Mouse (Mus musculus): ENCODE measurements around the gene AW549877. TPM values are rescaled to one million over a fixed set of nuclear protein-coding genes. Genes with fewer than 3 reads are reported as not detected.

Gene AW549877
- polyA plus RNA-seq (2012; rRNA removed): 42.5 and 45.2 TPM in 2 replicates

DNA sequence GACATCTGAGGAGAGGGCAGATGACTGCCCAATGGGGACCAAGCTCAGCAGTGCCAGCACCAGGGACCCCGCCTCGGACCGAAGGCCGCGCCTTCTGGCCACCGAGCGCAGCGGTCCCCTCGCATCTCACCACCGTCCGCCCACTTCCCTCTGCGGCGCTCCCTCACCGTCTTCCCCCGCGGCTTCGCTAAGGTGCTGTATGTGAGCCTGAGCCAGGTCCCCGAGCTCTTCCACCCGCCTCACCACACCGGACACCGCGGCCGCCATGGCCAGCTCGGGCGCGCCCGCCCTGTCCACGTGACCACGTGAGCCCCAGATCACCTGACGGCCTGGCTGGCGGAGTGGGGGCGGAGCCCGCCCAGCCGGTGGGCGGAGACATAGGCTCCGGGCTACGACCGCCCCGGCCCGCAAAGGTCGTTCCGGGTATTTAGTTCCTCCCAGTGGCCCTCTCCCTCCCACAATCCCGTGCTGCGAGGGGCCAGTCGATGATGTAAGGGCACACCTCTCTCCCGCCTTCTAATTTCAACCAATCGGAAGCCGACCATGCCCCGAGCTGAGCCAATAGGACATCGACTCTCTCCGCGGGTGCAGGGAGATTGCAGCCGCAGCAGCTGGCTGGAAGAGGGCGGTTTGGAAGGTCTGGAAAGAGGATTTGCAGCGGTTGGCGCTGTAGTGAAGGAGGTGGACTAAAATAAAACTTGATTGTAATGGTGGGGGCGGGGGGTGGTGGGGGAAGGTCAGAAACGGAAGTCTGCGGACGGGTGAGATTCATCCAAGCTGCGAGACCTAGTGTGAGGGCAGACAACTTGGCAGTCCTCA is at the start of gene AW549877:
AW549877 (minus strand) TSS at position 297 of the 819 bp plus-strand sequence.
- peak; percentile 98 to 100 for DNase-seq
- WGBS: under 1% methylated on average over 61 of the region's 61 CpGs

DNA sequence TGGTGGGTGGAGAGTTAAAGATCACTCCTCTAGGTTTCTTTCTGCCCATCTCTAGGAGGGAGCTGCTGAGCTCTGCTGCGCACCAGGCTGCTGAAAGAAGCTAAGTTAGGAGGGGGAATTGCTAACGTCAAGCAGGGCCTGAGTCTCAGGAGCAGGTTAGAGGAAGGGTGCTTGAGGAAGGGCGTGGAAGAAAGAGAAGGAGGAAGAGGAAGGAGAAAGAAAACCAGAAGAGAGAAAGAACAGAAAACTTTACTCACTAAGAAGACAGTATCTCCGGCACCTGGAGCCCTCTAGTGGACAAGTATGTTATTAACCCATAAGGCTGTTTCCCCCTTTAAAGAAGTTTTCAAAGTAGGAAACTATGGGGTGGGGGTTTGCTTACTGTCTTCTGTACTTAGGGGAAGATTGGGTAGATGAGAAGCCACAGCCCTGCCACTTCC is 47.5 kb upstream of the AW549877 start:
- TF ChIP-seq CTCF (IDR thresholded peaks at IDR 0.05; ENCODE audit: borderline replicate concordance, insufficient read depth, low read depth, low read length) (peak; percentile 45; the same call in 1 of the 2 replicates), POLR2A (IDR thresholded peaks at IDR 0.05; ENCODE audit: borderline replicate concordance, insufficient read depth, low read length) (no peak)
- Histone ChIP-seq H3K27me3 (ENCODE audit: control insufficient read depth, insufficient read depth, low read length) (no peaks in the 10 kb centered on the region), H3K27ac (ENCODE audit: insufficient read depth, low read length) (no peak overlapping the region), H3K4me3 (replicated peaks; ENCODE audit: insufficient read depth, low read depth, low read length) (no peak overlapping the region), H3K4me1 (ENCODE audit: control insufficient read depth, insufficient read depth, low read length) (no peaks in the 10 kb centered on the region; the same call in 1 of the 2 replicates)
- WGBS: 32% methylated on average over 4 of the region's 4 CpGs
- no peak for DNase-seq

More for the DNA sequence above, at the start of gene AW549877:
- Histone ChIP-seq H3K4me3 (replicated peaks; ENCODE audit: insufficient read depth, low read depth, low read length) (peak within 1 kb of the TSS; percentile 75), H3K27ac (ENCODE audit: insufficient read depth, low read length) (peak within 1 kb of the TSS; percentile 87), H3K4me1 (ENCODE audit: control insufficient read depth, insufficient read depth, low read length) (no peaks in the 10 kb centered on the region), H3K27me3 (ENCODE audit: control insufficient read depth, insufficient read depth, low read length) (no peaks in the 10 kb centered on the region)
- peak; percentile 83 for TF ChIP-seq POLR2A (IDR thresholded peaks at IDR 0.05; ENCODE audit: borderline replicate concordance, insufficient read depth, low read length)
- no peak for TF ChIP-seq CTCF (IDR thresholded peaks at IDR 0.05; ENCODE audit: borderline replicate concordance, insufficient read depth, low read depth, low read length)

DNA sequence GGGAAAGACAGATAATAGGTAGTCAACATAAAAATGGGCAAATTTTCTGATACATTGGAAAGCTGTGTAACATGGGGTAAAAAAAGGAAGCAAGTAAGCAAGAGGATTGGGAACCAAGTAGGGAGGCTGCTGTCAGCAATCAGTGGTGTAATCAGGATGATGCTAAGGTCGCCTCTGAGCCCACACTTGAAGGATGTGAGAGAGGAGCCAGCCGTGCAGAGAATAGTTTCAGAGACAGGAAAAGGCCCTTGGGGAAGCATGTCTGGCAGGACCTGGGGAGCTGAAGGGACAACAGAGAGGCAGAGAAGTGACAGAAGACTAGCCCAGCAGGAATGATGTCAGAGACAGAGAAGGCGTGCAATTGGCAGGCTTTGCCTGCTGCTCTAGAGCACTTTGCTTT is 46.9 kb upstream of the AW549877 start:
- Histone ChIP-seq H3K27ac (ENCODE audit: insufficient read depth, low read length) (no peak overlapping the region), H3K27me3 (ENCODE audit: control insufficient read depth, insufficient read depth, low read length) (no peaks in the 10 kb centered on the region), H3K4me3 (replicated peaks; ENCODE audit: insufficient read depth, low read depth, low read length) (no peak overlapping the region), H3K4me1 (ENCODE audit: control insufficient read depth, insufficient read depth, low read length) (no peaks in the 10 kb centered on the region; the same call in 1 of the 2 replicates)
- TF ChIP-seq CTCF (IDR thresholded peaks at IDR 0.05; ENCODE audit: borderline replicate concordance, insufficient read depth, low read depth, low read length) (no peak), POLR2A (IDR thresholded peaks at IDR 0.05; ENCODE audit: borderline replicate concordance, insufficient read depth, low read length) (no peak)
- DNase-seq: peak in 1 of 2 experiments; percentile 34
- 37% methylated on average over 3 of the region's 3 CpGs for WGBS

GRCm38 (mm10) chr15:4033168-4034004 is 37.8 kb upstream of the AW549877 start:
- 54% methylated on average over 3 of the region's 3 CpGs for WGBS
- Histone ChIP-seq H3K4me3 (replicated peaks; ENCODE audit: insufficient read depth, low read depth, low read length) (no peak overlapping the region), H3K4me1 (ENCODE audit: control insufficient read depth, insufficient read depth, low read length) (no peaks in the 10 kb centered on the region; the same call in 1 of the 2 replicates), H3K27ac (ENCODE audit: insufficient read depth, low read length) (no peak overlapping the region), H3K27me3 (ENCODE audit: control insufficient read depth, insufficient read depth, low read length) (no peaks in the 10 kb centered on the region)
- DNase-seq: no peak
- TF ChIP-seq CTCF (IDR thresholded peaks at IDR 0.05; ENCODE audit: borderline replicate concordance, insufficient read depth, low read depth, low read length) (no peak), POLR2A (IDR thresholded peaks at IDR 0.05; ENCODE audit: borderline replicate concordance, insufficient read depth, low read length) (no peak)

GRCm38 (mm10) chr15:4028960-4029359 is 33.4 kb upstream of the AW549877 start:
- Histone ChIP-seq H3K27ac (ENCODE audit: insufficient read depth, low read length) (no peak overlapping the region), H3K4me3 (replicated peaks; ENCODE audit: insufficient read depth, low read depth, low read length) (no peak overlapping the region), H3K4me1 (ENCODE audit: control insufficient read depth, insufficient read depth, low read length) (peaks cover 3% of the 10 kb centered on the region), H3K27me3 (ENCODE audit: control insufficient read depth, insufficient read depth, low read length) (no peaks in the 10 kb centered on the region)
- peak; percentile 34 to 72 for DNase-seq
- no peak for TF ChIP-seq POLR2A (IDR thresholded peaks at IDR 0.05; ENCODE audit: borderline replicate concordance, insufficient read depth, low read length)
- no peak for TF ChIP-seq CTCF (IDR thresholded peaks at IDR 0.05; ENCODE audit: borderline replicate concordance, insufficient read depth, low read depth, low read length)

- 65% methylated on average over 6 of the region's 6 CpGs for WGBS
- no peaks in the 10 kb centered on the region for H3K27me3 ChIP-seq (ENCODE audit: control insufficient read depth, insufficient read depth, low read length)
Observed at GRCm38 (mm10) chr15:4028411-4028700, 32.8 kb upstream of the AW549877 start.

DNA sequence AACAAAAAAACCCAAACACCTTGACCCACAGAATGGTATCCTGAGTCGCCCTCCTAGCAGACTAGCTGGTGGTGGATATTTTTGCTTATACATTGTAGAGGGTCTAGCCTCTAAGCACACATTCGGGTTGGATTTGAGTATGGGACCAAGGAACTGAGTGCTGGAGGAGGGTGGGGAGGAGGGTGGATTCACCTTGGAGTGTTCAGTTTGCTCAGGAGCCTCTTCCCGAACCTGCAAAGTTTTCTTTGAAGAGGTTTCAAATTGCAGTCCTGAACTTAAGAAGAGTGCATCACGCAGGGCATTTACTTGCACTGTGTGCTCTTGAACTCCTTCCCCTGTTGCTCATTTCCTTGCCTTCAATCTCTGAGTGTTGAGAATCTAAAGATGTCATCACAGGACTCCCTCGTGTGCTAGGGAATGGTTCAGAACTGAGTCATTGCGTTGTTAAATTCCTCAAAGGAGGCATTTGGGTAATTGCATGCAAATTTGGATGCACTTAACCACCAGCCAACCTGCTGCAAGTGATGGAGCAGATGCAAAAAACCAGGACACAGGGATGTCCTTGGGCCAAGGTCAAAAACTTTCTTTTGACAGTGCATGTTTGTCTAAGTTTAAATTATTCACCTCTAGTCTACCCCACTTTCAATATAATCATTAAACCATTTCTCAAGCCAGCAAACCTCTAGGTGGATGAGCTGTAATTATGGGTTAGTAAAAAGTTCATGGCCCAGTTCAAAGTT is 32.3 kb upstream of the AW549877 start:
- no peak for DNase-seq
- WGBS: 5% methylated on average over 6 of the region's 6 CpGs
- no peak for TF ChIP-seq POLR2A (IDR thresholded peaks at IDR 0.05; ENCODE audit: borderline replicate concordance, insufficient read depth, low read length)
- no peak for TF ChIP-seq CTCF (IDR thresholded peaks at IDR 0.05; ENCODE audit: borderline replicate concordance, insufficient read depth, low read depth, low read length)
- H3K27me3 ChIP-seq (ENCODE audit: control insufficient read depth, insufficient read depth, low read length): no peaks in the 10 kb centered on the region
- peak overlapping the region; percentile 83 for H3K4me3 ChIP-seq (replicated peaks; ENCODE audit: insufficient read depth, low read depth, low read length)
- peaks cover 3% of the 10 kb centered on the region for H3K4me1 ChIP-seq (ENCODE audit: control insufficient read depth, insufficient read depth, low read length)
- H3K27ac ChIP-seq (ENCODE audit: insufficient read depth, low read length): peak overlapping the region; percentile 88; the same call in 1 of the 2 replicates

More at GRCm38 (mm10) chr15:4028411-4028700, 32.8 kb upstream of the AW549877 start:
- no peak for TF ChIP-seq POLR2A (IDR thresholded peaks at IDR 0.05; ENCODE audit: borderline replicate concordance, insufficient read depth, low read length)
- TF ChIP-seq CTCF (IDR thresholded peaks at IDR 0.05; ENCODE audit: borderline replicate concordance, insufficient read depth, low read depth, low read length): no peak
- DNase-seq: no peak
- Histone ChIP-seq H3K4me1 (ENCODE audit: control insufficient read depth, insufficient read depth, low read length) (peaks cover 3% of the 10 kb centered on the region), H3K4me3 (replicated peaks; ENCODE audit: insufficient read depth, low read depth, low read length) (no peak overlapping the region), H3K27ac (ENCODE audit: insufficient read depth, low read length) (0 out of 2 replicates have a peak overlapping the region, but pooled peaks have one; percentile 32)

Data from cerebellum, adult 2 months (tissue).